Mouse (Mus musculus) c-Kit-negative CD71-positive TER-119-positive erythroid progenitor cells, embryonic 14.5 days (primary cell): ENCODE data around the gene Atp5s.
A peak's percentile ranks its signal among the peaks of the same experiment; 100 is the strongest.

Experiments
- DNase-seq: peaks from one replicate; pipeline ENCODE4 v3.0.0-alpha.2; 2013; ENCODE audit warnings: low read depth, low spot score

The Atp5s gene

DNA sequence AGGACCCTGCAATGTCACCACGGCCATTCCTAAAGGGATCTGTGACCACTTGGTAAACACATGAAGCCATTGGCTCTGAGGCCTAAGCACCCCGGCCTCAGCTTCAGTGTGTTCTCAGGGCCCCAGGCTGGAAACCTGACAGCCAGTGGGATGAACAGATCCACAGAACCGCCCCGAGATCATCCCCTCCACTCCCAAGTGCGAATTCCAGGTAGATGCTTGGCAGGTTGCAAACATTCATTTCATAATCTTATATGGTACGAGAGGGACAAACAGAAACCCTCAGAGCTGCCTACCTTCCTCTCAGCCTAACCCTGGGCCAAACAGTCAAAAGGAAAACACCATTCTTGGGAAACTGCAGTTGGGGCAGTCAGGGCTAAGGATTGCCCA, 52.6 kb downstream of the Atp5s start:
- no peak for DNase-seq

DNA sequence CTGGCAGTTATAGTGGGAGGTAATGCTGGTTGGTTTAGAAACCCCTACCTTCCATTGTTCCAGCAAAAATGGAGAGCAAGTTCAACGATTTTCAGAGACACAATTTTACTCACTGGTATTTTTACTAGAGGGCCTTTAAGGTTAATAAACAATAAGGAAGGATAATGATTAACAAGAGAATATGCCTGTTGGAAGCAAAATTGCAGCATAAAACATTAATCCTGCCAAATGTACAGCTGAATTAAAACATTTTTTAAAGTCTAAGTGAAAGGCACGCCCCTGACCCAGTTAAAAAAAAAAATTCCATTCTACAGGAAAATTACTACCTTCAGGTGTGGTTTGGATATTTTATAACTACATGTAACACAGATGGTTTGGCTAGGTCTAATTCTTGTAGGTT, 53.2 kb downstream of the Atp5s start:
- DNase-seq, result no peak

DNA sequence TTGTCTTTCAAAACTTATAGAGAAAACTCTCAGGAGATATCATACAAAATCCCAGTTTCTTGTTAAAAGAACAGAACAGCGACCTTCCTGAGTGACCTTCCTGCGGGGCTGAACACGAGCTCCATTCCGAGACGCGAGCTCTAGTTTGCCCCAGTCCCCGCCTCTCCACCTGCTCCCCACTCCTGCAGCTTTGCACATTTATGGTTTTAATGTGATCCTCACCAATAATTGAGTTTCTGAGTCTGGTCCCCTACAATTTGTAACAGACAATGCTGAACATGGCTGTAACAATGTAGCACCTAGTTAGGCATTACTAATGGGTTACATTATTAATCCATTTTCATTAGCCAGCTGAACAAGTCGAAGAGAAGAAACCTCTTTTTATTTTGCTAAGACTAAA, 56.7 kb downstream of the Atp5s start:
- no peak for DNase-seq

DNA sequence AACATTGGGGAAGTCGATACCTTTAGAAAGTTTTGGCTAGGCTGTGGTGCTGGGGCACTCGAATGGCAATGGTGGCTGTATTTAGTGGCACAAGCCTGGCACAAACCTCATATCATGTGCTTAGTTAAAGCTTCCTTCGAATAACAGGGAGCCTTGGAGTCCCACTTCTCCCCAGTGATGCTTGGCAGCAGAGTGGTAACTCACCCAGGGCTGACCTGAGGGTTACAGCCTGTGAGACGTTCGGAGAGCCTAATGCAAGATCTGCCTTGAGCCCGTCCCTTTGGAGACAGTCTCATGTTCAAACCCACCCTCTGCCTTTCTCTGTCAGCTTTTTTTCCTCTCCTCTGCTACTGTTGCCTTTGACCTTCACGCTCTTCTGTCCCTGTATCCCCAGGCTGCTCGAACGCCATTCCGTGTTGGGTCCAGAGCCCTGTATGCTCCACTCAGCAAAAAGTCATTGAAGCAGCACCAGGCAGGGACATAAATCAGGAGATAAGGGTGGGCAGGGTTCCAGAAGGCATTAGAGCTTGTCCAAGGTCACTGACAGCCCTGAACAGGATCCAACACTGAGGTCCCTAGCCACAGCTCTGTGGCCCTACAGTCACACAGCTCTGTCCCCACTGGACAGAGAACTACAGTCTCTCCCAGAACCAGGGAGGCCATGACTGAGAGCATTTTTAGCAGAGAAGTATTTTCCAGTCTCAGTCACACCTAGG, 57.3 kb downstream of the Atp5s start:
- no peak for DNase-seq

DNA sequence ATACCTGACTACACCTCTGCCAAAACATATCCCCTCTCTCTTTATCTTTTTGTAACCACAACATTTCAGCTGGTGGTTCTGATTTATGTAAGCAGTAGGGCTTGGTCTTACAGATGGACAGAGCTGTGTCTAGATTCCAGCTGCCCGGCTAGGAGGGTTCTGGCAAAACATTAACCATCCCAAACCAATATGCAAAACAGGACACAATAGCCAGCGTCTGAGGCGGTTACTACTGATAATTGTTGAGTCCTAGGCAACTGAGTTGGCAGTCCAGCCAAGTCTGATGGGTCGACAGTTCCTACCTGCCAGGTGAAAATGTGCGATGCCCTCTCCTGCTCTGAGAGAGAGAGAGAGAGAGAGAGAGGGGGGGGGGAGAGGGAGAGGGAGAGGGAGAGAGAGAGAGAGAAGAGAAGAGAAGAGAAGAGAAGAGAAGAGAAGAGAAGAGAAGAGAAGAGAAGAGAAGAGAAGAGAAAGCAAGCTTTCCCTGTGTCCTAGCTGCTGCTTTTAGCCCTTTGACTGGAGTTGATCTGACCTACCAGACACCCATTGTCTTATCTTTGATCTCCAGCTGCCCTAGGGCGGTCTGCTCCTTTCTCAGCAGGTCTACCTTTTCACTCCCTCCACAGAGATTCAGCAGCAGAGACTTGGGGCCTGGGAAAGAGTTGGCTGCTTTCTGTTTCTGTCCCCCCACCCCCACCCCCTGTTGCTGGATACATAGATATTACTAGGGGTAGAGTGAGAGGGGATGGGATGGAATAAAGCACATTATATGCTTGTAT, 58.7 kb downstream of the Atp5s start:
- DNase-seq, result peak; percentile 82

DNA sequence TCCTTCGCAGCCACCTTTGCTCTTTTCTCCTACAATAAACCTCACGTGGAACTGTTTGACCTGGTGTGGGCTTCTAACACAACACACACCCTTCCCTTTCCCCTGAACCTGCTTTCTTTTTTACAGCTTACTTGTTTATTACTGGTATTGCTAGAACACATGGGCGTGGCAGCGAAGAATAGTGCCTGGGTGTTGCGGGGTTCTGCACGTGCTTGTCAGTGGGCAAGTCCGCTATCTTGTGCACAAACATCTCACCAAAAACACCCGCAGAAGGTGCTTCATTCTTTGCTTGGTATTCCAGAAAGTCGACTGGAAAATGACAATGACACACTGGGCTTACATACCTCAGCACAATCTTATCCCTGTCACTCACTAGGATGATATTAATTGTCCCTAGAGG, 60.7 kb downstream of the Atp5s start:
- DNase-seq, result no peak

DNA sequence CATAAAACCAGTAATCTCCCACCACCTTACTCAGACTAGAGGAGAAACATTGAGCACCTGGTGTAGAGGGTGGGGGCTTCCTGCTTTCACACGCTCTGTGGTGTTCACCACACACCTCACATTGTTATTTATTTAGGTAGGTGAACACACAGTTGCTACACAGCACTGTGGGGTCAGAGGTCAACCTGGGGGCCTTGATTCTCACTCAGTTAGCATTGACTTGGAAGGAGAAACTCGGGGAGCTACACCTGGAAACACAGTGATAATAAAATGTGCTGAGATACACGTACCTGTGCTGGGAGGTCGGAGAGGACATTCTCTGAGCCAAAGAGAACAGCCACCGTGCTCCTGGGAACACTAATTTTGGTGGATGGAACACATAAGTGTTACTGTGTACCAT, 63.6 kb downstream of the Atp5s start:
- DNase-seq, result no peak

DNA sequence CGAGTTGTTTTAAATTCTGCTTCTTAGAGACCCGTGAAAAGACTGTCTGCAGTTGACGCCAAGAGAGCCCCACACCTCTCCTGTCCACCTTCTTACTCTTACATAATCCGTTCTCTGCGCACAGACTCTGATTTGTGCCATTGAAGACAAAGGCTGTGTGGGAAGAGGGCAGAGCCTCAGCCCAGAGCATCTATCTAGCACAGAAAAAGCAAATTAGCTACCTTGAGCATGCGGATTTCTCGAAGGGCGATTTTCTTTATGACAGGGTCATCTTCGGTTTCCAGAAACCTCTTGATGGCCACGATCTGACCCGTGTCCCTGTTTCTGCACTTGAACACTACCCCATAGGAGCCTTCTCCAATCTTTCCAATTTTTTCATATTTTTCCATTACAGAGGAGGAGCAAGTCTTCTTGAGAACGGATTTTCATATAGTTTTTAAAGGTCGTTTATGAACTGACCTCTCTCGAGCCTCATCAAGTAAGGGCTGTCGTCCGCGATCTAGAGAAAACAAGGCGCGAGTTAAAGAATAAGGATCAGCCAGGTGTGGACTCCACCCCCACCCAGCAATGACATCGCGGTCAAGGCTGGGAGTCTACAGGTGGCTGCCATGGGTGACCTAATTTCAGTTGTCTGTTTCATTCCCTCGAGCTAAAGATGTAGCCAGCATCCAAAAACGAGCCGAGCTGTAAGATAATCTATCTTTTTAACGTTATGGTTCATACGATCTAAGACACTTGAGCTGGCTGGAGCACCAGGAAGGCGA, 65.2 kb downstream of the Atp5s start:
- DNase-seq, result no peak

DNA sequence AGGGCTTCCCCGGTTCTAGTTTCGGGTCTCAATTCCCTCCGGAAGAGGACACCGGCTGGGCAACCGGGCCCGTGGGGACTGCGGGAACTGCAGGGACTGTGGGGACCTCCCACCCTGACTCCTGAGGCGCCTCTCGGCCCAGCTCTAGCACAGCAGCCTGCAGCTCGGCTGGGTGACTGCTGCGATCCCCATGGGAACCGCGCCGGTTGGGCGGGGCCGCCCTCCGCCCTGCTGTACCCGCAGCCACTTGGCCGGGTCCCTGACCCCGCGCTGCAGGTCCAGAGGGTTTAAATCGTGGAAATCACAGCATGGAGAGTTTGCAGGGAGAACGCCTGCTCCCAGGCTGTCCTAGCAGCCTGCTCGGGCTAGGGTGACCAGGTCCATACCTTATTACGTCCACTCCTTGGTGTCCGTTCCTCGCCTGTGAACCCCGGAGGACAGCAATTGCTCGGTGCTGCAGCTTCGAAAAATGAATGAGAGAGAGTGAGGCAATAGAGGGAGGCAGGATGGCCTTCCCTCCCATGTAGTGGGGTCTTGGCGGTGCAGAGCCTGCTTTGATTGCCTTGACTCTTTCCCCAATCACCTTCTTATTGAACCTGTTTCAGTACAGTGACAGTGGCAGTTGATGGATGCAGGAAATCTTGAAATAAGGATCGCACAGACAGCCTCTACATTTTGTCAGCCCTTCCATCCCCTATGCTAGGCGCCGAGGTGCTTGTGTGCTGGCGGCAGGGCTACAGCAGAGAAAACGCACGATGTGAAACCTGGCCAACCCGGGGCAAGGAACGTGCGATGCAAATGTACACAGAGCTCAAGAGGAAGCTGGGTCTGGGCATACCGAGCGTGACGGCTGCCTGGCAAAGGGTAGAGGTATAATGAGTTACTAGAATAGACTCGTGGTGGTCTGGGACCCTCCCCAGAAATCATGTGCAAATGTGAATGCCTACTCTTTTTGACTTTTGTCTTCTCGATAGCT, 66.1 kb downstream of the Atp5s start, which contains the start of gene Cdkl1:
TSS of gene Cdkl1 (minus strand) at position 738 of the 976 bp plus-strand sequence.
- DNase-seq, result peak; percentile 65
